Mouse (Mus musculus) neural tube, embryonic 12.5 days (tissue): ENCODE measurements around the gene Fgfr2. TPM values are rescaled to one million over a fixed set of nuclear protein-coding genes. Genes with fewer than 3 reads are reported as not detected.

Source experiments
- ATAC-seq: fragments of 200-750 bp; cut with Nextera tagmentation; 2 replicates; pipeline ENCODE4 v1.8.0; 2017; ENCODE audit warnings: low read depth, mild to moderate bottlenecking, moderate TSS enrichment, moderate library complexity; ENCODE audit not compliant: low FRiP score
- H3K27ac ChIP-seq: fragments of 300-500 bp; sonication (generic); 2 replicates; pipeline ENCODE4 v1.5.1; 2016
- H3K27me3 ChIP-seq: fragments of 300-500 bp; sonication (generic); replicated peaks from 2 replicates; pipeline ENCODE4 v1.6.1; 2016; ENCODE audit warnings: mild to moderate bottlenecking
- H3K36me3 ChIP-seq: fragments of 300-500 bp; sonication (generic); 2 replicates; pipeline ENCODE4 v1.6.1; 2016; ENCODE audit warnings: mild to moderate bottlenecking
- H3K4me1 ChIP-seq: fragments of 300-500 bp; sonication (generic); 2 replicates; pipeline ENCODE4 v1.6.1; 2016
- H3K4me2 ChIP-seq: fragments of 300-500 bp; sonication (generic); replicated peaks from 2 replicates; pipeline ENCODE4 v1.6.1; 2016; ENCODE audit warnings: mild to moderate bottlenecking
- H3K4me3 ChIP-seq: fragments of 300-500 bp; sonication (generic); 2 replicates; pipeline ENCODE4 v1.5.1; 2016
- H3K9ac ChIP-seq: fragments of 300-500 bp; sonication (generic); 2 replicates; pipeline ENCODE4 v1.6.1; 2016; ENCODE audit warnings: mild to moderate bottlenecking
- H3K9me3 ChIP-seq: fragments of 300-500 bp; sonication (generic); 2 replicates; pipeline ENCODE4 v1.6.1; 2016; ENCODE audit warnings: mild to moderate bottlenecking
- WGBS: fragments of 180-500 bp; shearing (Covaris S2); methylation state at CpG from one replicate; pipeline ENCODE4 v1.1.7; 2016; 5-methylcytosine and 5-hydroxymethylcytosine counted together
- polyA plus RNA-seq: library from polyadenylated mRNA; unstranded; fragments of >200 nt; fragmentation: Nextera tagmentation; extraction: Ambion mirVana; gene quantifications from 2 replicates; pipeline ENCODE4 v1.2.1, GENCODE M21; 2016

The Fgfr2 gene
- polyA plus RNA-seq, 1 experiment from 2014 or later: 65.0 TPM

GRCm38 (mm10) chr7:132730510-132730909 lies 392.6 kb downstream of the Fgfr2 start:
- no peak overlapping the region for H3K4me2 ChIP-seq
- peaks cover 51% of the 10 kb centered on the region for H3K4me1 ChIP-seq
- no peaks in the 10 kb centered on the region for H3K9me3 ChIP-seq
- WGBS: 76% methylated on average over 7 of the region's 7 CpGs
- no peak overlapping the region for H3K4me3 ChIP-seq
- no peaks in the 10 kb centered on the region for H3K27me3 ChIP-seq
- no peak overlapping the region for H3K27ac ChIP-seq
- no peak for ATAC-seq
- H3K36me3 ChIP-seq: no peaks in the 10 kb centered on the region
- no peak overlapping the region for H3K9ac ChIP-seq

GRCm38 (mm10) chr7:132729093-132729831 lies 393.9 kb downstream of the Fgfr2 start:
- Histone ChIP-seq H3K9me3 (no peaks in the 10 kb centered on the region), H3K27me3 (no peaks in the 10 kb centered on the region), H3K4me3 (no peak overlapping the region), H3K27ac (no peak overlapping the region), H3K4me1 (peaks cover 40% of the 10 kb centered on the region), H3K4me2 (no peak overlapping the region), H3K36me3 (no peaks in the 10 kb centered on the region), H3K9ac (no peak overlapping the region)
- ATAC-seq: no peak
- 74% methylated on average over 4 of the region's 4 CpGs for WGBS

GRCm38 (mm10) chr7:132726106-132726861 lies 396.9 kb downstream of the Fgfr2 start:
- peaks cover 10% of the 10 kb centered on the region for H3K4me1 ChIP-seq
- no peaks in the 10 kb centered on the region for H3K27me3 ChIP-seq
- no peak overlapping the region for H3K4me3 ChIP-seq
- ATAC-seq: no peak
- no peak overlapping the region for H3K4me2 ChIP-seq
- H3K36me3 ChIP-seq: no peaks in the 10 kb centered on the region
- no peak overlapping the region for H3K27ac ChIP-seq
- WGBS: 67% methylated on average over 13 of the region's 13 CpGs
- H3K9me3 ChIP-seq: no peaks in the 10 kb centered on the region
- no peak overlapping the region for H3K9ac ChIP-seq

- no peaks in the 10 kb centered on the region for H3K9me3 ChIP-seq
- H3K4me1 ChIP-seq: peaks cover 13% of the 10 kb centered on the region
- no peak for ATAC-seq
- no peak overlapping the region for H3K9ac ChIP-seq
- no peak overlapping the region for H3K27ac ChIP-seq
- H3K27me3 ChIP-seq: no peaks in the 10 kb centered on the region
- WGBS: 93% methylated on average over 5 of the region's 5 CpGs
- no peak overlapping the region for H3K4me3 ChIP-seq
- no peaks in the 10 kb centered on the region for H3K36me3 ChIP-seq
- H3K4me2 ChIP-seq: no peak overlapping the region
These were observed 398.6 kb downstream of the Fgfr2 start for GRCm38 (mm10) chr7:132724501-132725062.

- no peak overlapping the region for H3K4me3 ChIP-seq
These were observed 399.2 kb downstream of the Fgfr2 start for GRCm38 (mm10) chr7:132723906-132724305.

GRCm38 (mm10) chr7:132722401-132723370 lies 400.5 kb downstream of the Fgfr2 start:
- no peaks in the 10 kb centered on the region for H3K36me3 ChIP-seq
- 83% methylated on average over 12 of the region's 12 CpGs for WGBS
- no peak for ATAC-seq
- no peak overlapping the region for H3K4me2 ChIP-seq
- H3K4me1 ChIP-seq: peaks cover 9% of the 10 kb centered on the region
- H3K9ac ChIP-seq: no peak overlapping the region
- H3K9me3 ChIP-seq: no peaks in the 10 kb centered on the region
- no peak overlapping the region for H3K4me3 ChIP-seq
- H3K27ac ChIP-seq: no peak overlapping the region
- H3K27me3 ChIP-seq: no peaks in the 10 kb centered on the region

More at GRCm38 (mm10) chr7:132723906-132724305, 399.2 kb downstream of the Fgfr2 start:
- no peak for ATAC-seq
- H3K4me2 ChIP-seq: no peak overlapping the region
- no peaks in the 10 kb centered on the region for H3K9me3 ChIP-seq
- H3K27ac ChIP-seq: no peak overlapping the region
- peaks cover 9% of the 10 kb centered on the region for H3K4me1 ChIP-seq
- no peak overlapping the region for H3K9ac ChIP-seq
- H3K36me3 ChIP-seq: no peaks in the 10 kb centered on the region
- 91% methylated on average over 11 of the region's 11 CpGs for WGBS
- no peaks in the 10 kb centered on the region for H3K27me3 ChIP-seq

GRCm38 (mm10) chr7:132720562-132720961 lies 402.6 kb downstream of the Fgfr2 start:
- WGBS: 86% methylated on average over 8 of the region's 8 CpGs
- H3K4me2 ChIP-seq: no peak overlapping the region
- H3K27ac ChIP-seq: no peak overlapping the region
- no peaks in the 10 kb centered on the region for H3K9me3 ChIP-seq
- no peak overlapping the region for H3K4me3 ChIP-seq
- ATAC-seq: no peak
- H3K27me3 ChIP-seq: no peaks in the 10 kb centered on the region
- peaks cover 2% of the 10 kb centered on the region; the same call in 1 of the 2 replicates for H3K36me3 ChIP-seq
- H3K4me1 ChIP-seq: peaks cover 7% of the 10 kb centered on the region
- no peak overlapping the region for H3K9ac ChIP-seq

GRCm38 (mm10) chr7:132719570-132719969 lies 403.6 kb downstream of the Fgfr2 start:
- Histone ChIP-seq H3K36me3 (peaks cover 12% of the 10 kb centered on the region), H3K9ac (no peak overlapping the region), H3K27ac (no peak overlapping the region), H3K9me3 (no peaks in the 10 kb centered on the region), H3K4me1 (peaks cover 11% of the 10 kb centered on the region), H3K27me3 (no peaks in the 10 kb centered on the region), H3K4me2 (no peak overlapping the region), H3K4me3 (no peak overlapping the region)
- ATAC-seq: no peak
- WGBS: 95% methylated on average over 4 of the region's 4 CpGs

- Histone ChIP-seq H3K27ac (no peak overlapping the region), H3K9me3 (no peaks in the 10 kb centered on the region), H3K4me2 (no peak overlapping the region), H3K4me3 (no peak overlapping the region), H3K4me1 (peaks cover 32% of the 10 kb centered on the region), H3K36me3 (peaks cover 20% of the 10 kb centered on the region), H3K9ac (no peak overlapping the region), H3K27me3 (no peaks in the 10 kb centered on the region)
- no peak for ATAC-seq
- WGBS: 94% methylated on average over 4 of the region's 4 CpGs
These were observed 407.9 kb downstream of the Fgfr2 start for GRCm38 (mm10) chr7:132715259-132715658.

- Histone ChIP-seq H3K27ac (no peak overlapping the region), H3K4me2 (no peak overlapping the region), H3K36me3 (peaks cover 20% of the 10 kb centered on the region), H3K27me3 (no peaks in the 10 kb centered on the region), H3K4me3 (no peak overlapping the region), H3K4me1 (peaks cover 32% of the 10 kb centered on the region), H3K9me3 (no peaks in the 10 kb centered on the region), H3K9ac (no peak overlapping the region)
- WGBS: 59% methylated on average over 6 of the region's 6 CpGs
- ATAC-seq: no peak
These were observed 408.8 kb downstream of the Fgfr2 start for GRCm38 (mm10) chr7:132714236-132714923.

GRCm38 (mm10) chr7:132713483-132714126 lies 409.5 kb downstream of the Fgfr2 start:
- ATAC-seq: no peak
- no peaks in the 10 kb centered on the region for H3K9me3 ChIP-seq
- no peak overlapping the region for H3K4me2 ChIP-seq
- H3K4me3 ChIP-seq: no peak overlapping the region
- no peak overlapping the region for H3K27ac ChIP-seq
- peaks cover 32% of the 10 kb centered on the region for H3K4me1 ChIP-seq
- no peaks in the 10 kb centered on the region for H3K27me3 ChIP-seq
- peaks cover 20% of the 10 kb centered on the region for H3K36me3 ChIP-seq
- H3K9ac ChIP-seq: no peak overlapping the region
- 73% methylated on average over 8 of the region's 8 CpGs for WGBS
